Mouse (Mus musculus): ENCODE measurements around the gene Elavl4.

The Elavl4 gene

GRCm38 (mm10) chr4:110157515-110158159 is 194.1 kb downstream of the Elavl4 start:
- no peak for DNase-seq

DNA sequence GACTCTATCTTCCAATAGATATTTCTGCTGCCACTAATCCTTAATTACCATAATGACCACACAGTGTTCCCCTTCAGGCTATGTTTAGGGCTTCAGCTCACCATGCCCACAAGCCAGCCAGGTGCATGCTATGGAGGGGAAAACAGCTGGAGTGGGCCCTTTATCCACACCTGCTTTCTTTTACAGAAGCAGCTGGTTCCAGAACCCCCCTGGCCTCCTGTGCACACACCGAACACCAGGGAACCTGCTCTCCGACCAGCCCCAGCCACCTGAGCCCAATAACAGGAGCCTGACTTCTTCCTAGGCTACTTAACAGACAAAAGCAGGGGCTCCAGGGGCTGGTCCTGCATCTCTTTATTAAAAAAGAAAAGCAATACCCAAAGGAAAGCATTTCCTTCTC is 195.8 kb downstream of the Elavl4 start:
- DNase-seq: no peak

Measured in thymus, adult 18-20 months (tissue).